Mouse (Mus musculus) left cerebral cortex, adult 9 months (tissue): ENCODE measurements around the gene Slc26a5.

Experiments
- DNase-seq, 2 experiments: peaks; one replicate each; pipeline ENCODE4 v3.0.0; 2022; ENCODE audit warnings: low spot score in 2 of 2

Gene Slc26a5

GRCm38 (mm10) chr5:21865346-21866107 lies at the start of gene Slc26a5:
Gene Slc26a5, minus strand, starts transcription at chr5:21865604.
- no peak for DNase-seq

GRCm38 (mm10) chr5:21914776-21915175 lies 49.4 kb upstream of the Slc26a5 start:
- DNase-seq = no peak

GRCm38 (mm10) chr5:21912835-21913530 lies 47.6 kb upstream of the Slc26a5 start:
- DNase-seq = no peak

GRCm38 (mm10) chr5:21910726-21911125 lies 45.3 kb upstream of the Slc26a5 start:
- no peak for DNase-seq

- DNase-seq = no peak
Observed at GRCm38 (mm10) chr5:21909713-21910112, 44.3 kb upstream of the Slc26a5 start.

GRCm38 (mm10) chr5:21901411-21901810 lies 36.0 kb upstream of the Slc26a5 start:
- DNase-seq = no peak

- DNase-seq = no peak
Observed at GRCm38 (mm10) chr5:21900891-21901290, 35.5 kb upstream of the Slc26a5 start.

GRCm38 (mm10) chr5:21898875-21899274 lies 33.5 kb upstream of the Slc26a5 start:
- no peak for DNase-seq

GRCm38 (mm10) chr5:21896586-21896985 lies 31.2 kb upstream of the Slc26a5 start:
- DNase-seq = no peak

GRCm38 (mm10) chr5:21894168-21894567 lies 28.8 kb upstream of the Slc26a5 start:
- peak in 1 of 2 experiments; percentile 9 for DNase-seq

- no peak for DNase-seq
Observed at GRCm38 (mm10) chr5:21866750-21867149, 1.3 kb upstream of the Slc26a5 start.

GRCm38 (mm10) chr5:21866311-21866712 lies 908 bp upstream of the Slc26a5 start:
- peak in 1 of 2 experiments; percentile 17 for DNase-seq

GRCm38 (mm10) chr5:21858653-21859052 lies 6.8 kb downstream of the Slc26a5 start:
- DNase-seq = no peak

GRCm38 (mm10) chr5:21851679-21852340 lies 13.6 kb downstream of the Slc26a5 start:
- peak in 1 of 2 experiments; percentile 8 for DNase-seq

GRCm38 (mm10) chr5:21847438-21847837 lies 18.0 kb downstream of the Slc26a5 start:
- no peak for DNase-seq

- no peak for DNase-seq
Observed at GRCm38 (mm10) chr5:21846616-21847290, 18.7 kb downstream of the Slc26a5 start.

- DNase-seq = no peak
Observed at GRCm38 (mm10) chr5:21844676-21845075, 20.7 kb downstream of the Slc26a5 start.

- DNase-seq = no peak
Observed at GRCm38 (mm10) chr5:21831761-21832160, 33.6 kb downstream of the Slc26a5 start.

- peak; percentile 7 to 39 for DNase-seq
Observed at GRCm38 (mm10) chr5:21828855-21829254, 36.5 kb downstream of the Slc26a5 start.

GRCm38 (mm10) chr5:21827643-21828042 lies 37.8 kb downstream of the Slc26a5 start:
- no peak for DNase-seq

- DNase-seq = no peak
Observed at GRCm38 (mm10) chr5:21826370-21826769, 39.0 kb downstream of the Slc26a5 start.

- DNase-seq = peak in 1 of 2 experiments; percentile 23
Observed at GRCm38 (mm10) chr5:21813994-21814393, 51.4 kb downstream of the Slc26a5 start.
